Mouse (Mus musculus) testis, adult 2 months (tissue): ENCODE measurements at regions not wholly inside any gene's neighbourhood (a gene's known extent, or its start where the extent isn't known, plus 50 kb on each side); places are given as distances from the start of the nearest gene placed in this dataset.

Experiments
- H3K27ac ChIP-seq: fragments of 200-500 bp; 2 replicates; pipeline ENCODE4 v1.5.1; 2012; ENCODE audit warnings: low read depth, low read length; ENCODE audit not compliant: control insufficient read depth, insufficient read depth
- H3K27me3 ChIP-seq: fragments of 200-500 bp; 2 replicates; pipeline ENCODE4 v1.6.1; 2012; ENCODE audit warnings: mild to moderate bottlenecking, low read length, moderate library complexity; ENCODE audit not compliant: control insufficient read depth, insufficient read depth
- H3K36me3 ChIP-seq: fragments of 200-500 bp; 2 replicates; pipeline ENCODE4 v1.6.1; 2012; ENCODE audit warnings: mild to moderate bottlenecking, low read length; ENCODE audit not compliant: control insufficient read depth, insufficient read depth
- H3K4me1 ChIP-seq: fragments of 200-500 bp; 2 replicates; pipeline ENCODE4 v1.6.1; 2012; ENCODE audit warnings: low read length; ENCODE audit not compliant: control insufficient read depth, insufficient read depth
- H3K4me3 ChIP-seq: fragments of 200-500 bp; 2 replicates; pipeline ENCODE4 v1.5.1; 2012; ENCODE audit warnings: low read depth, mild to moderate bottlenecking, low read length, moderate library complexity, mixed read lengths; ENCODE audit not compliant: control insufficient read depth
- CTCF ChIP-seq: fragments of 200-500 bp; IDR thresholded peaks from 2 replicates; pipeline ENCODE4 v1.5.1; 2012; ENCODE audit warnings: low read depth, mild to moderate bottlenecking, inconsistent platforms, low read length, moderate library complexity; ENCODE audit not compliant: control insufficient read depth, insufficient read depth, insufficient replicate concordance
- POLR2A ChIP-seq: fragments of 200-500 bp; IDR thresholded peaks from 2 replicates; pipeline ENCODE4 v1.6.1; 2012; ENCODE audit warnings: low read depth, mild to moderate bottlenecking, inconsistent platforms, low read length, moderate library complexity; ENCODE audit not compliant: control insufficient read depth

- H3K4me3 ChIP-seq = no peak overlapping the region
- H3K36me3 ChIP-seq = no peaks in the 10 kb centered on the region
- H3K4me1 ChIP-seq = no peaks in the 10 kb centered on the region
- no peaks in the 10 kb centered on the region for H3K27me3 ChIP-seq
- no peak for TF ChIP-seq CTCF
- TF ChIP-seq POLR2A = no peak
- H3K27ac ChIP-seq = no peak overlapping the region
Observed at GRCm38 (mm10) chr17:74941393-74941792, 64.0 kb upstream of the Ltbp1 start.

- no peak overlapping the region for H3K27ac ChIP-seq
- H3K27me3 ChIP-seq = no peaks in the 10 kb centered on the region
- H3K36me3 ChIP-seq = no peaks in the 10 kb centered on the region
- TF ChIP-seq POLR2A (no peak), CTCF (no peak)
- H3K4me3 ChIP-seq = no peak overlapping the region
- no peaks in the 10 kb centered on the region for H3K4me1 ChIP-seq
Observed at GRCm38 (mm10) chr17:74942984-74943801, 62.2 kb upstream of the Ltbp1 start.

GRCm38 (mm10) chr17:74943802-74944193, 61.6 kb upstream of the Ltbp1 start:
- H3K27me3 ChIP-seq = no peaks in the 10 kb centered on the region
- no peaks in the 10 kb centered on the region for H3K36me3 ChIP-seq
- TF ChIP-seq CTCF (no peak), POLR2A (no peak)
- H3K27ac ChIP-seq = no peak overlapping the region
- H3K4me3 ChIP-seq = no peak overlapping the region
- H3K4me1 ChIP-seq = no peaks in the 10 kb centered on the region

- no peaks in the 10 kb centered on the region for H3K36me3 ChIP-seq
- no peak overlapping the region for H3K4me3 ChIP-seq
- H3K27ac ChIP-seq = no peak overlapping the region
- H3K27me3 ChIP-seq = no peaks in the 10 kb centered on the region
- no peak for TF ChIP-seq CTCF
- TF ChIP-seq POLR2A = no peak
- no peaks in the 10 kb centered on the region for H3K4me1 ChIP-seq
Observed at GRCm38 (mm10) chr17:74945149-74945548, 60.2 kb upstream of the Ltbp1 start.

GRCm38 (mm10) chr17:74948476-74948875, 56.9 kb upstream of the Ltbp1 start:
- H3K27ac ChIP-seq = no peak overlapping the region
- no peak for TF ChIP-seq POLR2A
- TF ChIP-seq CTCF = no peak
- no peaks in the 10 kb centered on the region for H3K4me1 ChIP-seq
- no peaks in the 10 kb centered on the region for H3K36me3 ChIP-seq
- H3K4me3 ChIP-seq = no peak overlapping the region
- H3K27me3 ChIP-seq = no peaks in the 10 kb centered on the region

- Histone ChIP-seq H3K36me3 (no peaks in the 10 kb centered on the region), H3K27ac (no peak overlapping the region; the same call in 1 of the 2 replicates), H3K27me3 (no peaks in the 10 kb centered on the region), H3K4me3 (peak overlapping the region; percentile 77), H3K4me1 (no peaks in the 10 kb centered on the region)
- no peak for TF ChIP-seq POLR2A
- no peak for TF ChIP-seq CTCF
Observed at GRCm38 (mm10) chr17:74950316-74950715, 55.1 kb upstream of the Ltbp1 start.

DNA sequence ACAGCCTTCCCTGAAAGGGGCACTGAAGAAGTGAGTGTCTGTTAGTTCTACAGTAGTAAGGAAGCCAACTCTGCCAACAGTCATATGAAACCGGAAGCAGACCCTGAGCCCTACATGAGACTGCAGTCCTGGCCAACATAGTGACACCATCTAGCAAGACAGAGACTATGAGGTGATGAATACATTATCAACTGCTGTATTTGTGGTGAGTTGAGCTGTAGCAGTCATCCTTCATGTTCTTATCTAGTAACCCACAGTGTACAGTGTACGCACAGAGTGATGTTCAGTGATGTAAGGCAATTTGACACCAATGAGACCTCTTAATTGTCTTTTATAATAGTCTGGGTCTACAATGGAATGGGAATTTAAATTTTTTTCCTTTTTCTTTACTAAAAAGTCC, 50.4 kb upstream of the Ltbp1 start:
- Histone ChIP-seq H3K36me3 (no peaks in the 10 kb centered on the region), H3K27me3 (no peaks in the 10 kb centered on the region), H3K4me1 (no peaks in the 10 kb centered on the region), H3K4me3 (peak overlapping the region; percentile 38; the same call in 1 of the 2 replicates), H3K27ac (no peak overlapping the region)
- TF ChIP-seq CTCF (no peak), POLR2A (no peak)
